Mouse (Mus musculus) liver, embryonic 13.5 days (tissue): ENCODE measurements around the gene Znrf4. TPM values are rescaled to one million over a fixed set of nuclear protein-coding genes. Genes with fewer than 3 reads are reported as not detected.
A peak's percentile ranks its signal among the peaks of the same experiment; 100 is the strongest.

Source experiments
- ATAC-seq: fragments of 200-750 bp; cut with Nextera tagmentation; 2 replicates; pipeline ENCODE4 v1.8.0; 2017; ENCODE audit warnings: low read depth, mild to moderate bottlenecking, moderate number of reproducible peaks, moderate library complexity
- DNase-seq: peaks from one replicate; pipeline ENCODE4 v3.0.0; 2022
- H3K27ac ChIP-seq: fragments of 300-500 bp; sonication (generic); 2 replicates; pipeline ENCODE4 v1.5.1; 2015; ENCODE audit warnings: moderate library complexity, mild to moderate bottlenecking, inconsistent platforms
- H3K27me3 ChIP-seq: fragments of 300-500 bp; sonication (generic); 2 replicates; pipeline ENCODE4 v1.6.1; 2015; ENCODE audit warnings: mild to moderate bottlenecking, inconsistent platforms
- H3K36me3 ChIP-seq: fragments of 300-500 bp; sonication (generic); 2 replicates; pipeline ENCODE4 v1.6.1; 2015; ENCODE audit warnings: mild to moderate bottlenecking, inconsistent platforms
- H3K4me1 ChIP-seq: fragments of 300-500 bp; sonication (generic); replicated peaks from 2 replicates; pipeline ENCODE4 v1.6.1; 2015; ENCODE audit warnings: inconsistent platforms
- H3K4me2 ChIP-seq: fragments of 300-500 bp; sonication (generic); 2 replicates; pipeline ENCODE4 v1.6.1; 2015; ENCODE audit warnings: inconsistent platforms, mild to moderate bottlenecking, moderate library complexity
- H3K4me3 ChIP-seq: fragments of 300-500 bp; sonication (generic); replicated peaks from 2 replicates; pipeline ENCODE4 v1.5.1; 2015; ENCODE audit warnings: mild to moderate bottlenecking, inconsistent platforms
- H3K9ac ChIP-seq: fragments of 300-500 bp; sonication (generic); 2 replicates; pipeline ENCODE4 v1.6.1; 2015; ENCODE audit warnings: mild to moderate bottlenecking, inconsistent platforms
- H3K9me3 ChIP-seq: fragments of 300-500 bp; sonication (generic); replicated peaks from 2 replicates; pipeline ENCODE4 v1.6.1; 2016; ENCODE audit warnings: inconsistent platforms
- WGBS: fragments of 180-500 bp; shearing (Covaris S2); methylation state at CpG from one replicate; pipeline ENCODE4 v1.1.7; 2015; ENCODE audit not compliant: insufficient replicate concordance; 5-methylcytosine and 5-hydroxymethylcytosine counted together
- polyA plus RNA-seq: library from polyadenylated mRNA; unstranded; fragments of >200 nt; fragmentation: Nextera tagmentation; extraction: Ambion mirVana; gene quantifications from 2 replicates; pipeline ENCODE4 v1.2.1, GENCODE M21; 2015

Gene Znrf4
- polyA plus RNA-seq, 1 experiment from 2014 or later = not detected

DNA sequence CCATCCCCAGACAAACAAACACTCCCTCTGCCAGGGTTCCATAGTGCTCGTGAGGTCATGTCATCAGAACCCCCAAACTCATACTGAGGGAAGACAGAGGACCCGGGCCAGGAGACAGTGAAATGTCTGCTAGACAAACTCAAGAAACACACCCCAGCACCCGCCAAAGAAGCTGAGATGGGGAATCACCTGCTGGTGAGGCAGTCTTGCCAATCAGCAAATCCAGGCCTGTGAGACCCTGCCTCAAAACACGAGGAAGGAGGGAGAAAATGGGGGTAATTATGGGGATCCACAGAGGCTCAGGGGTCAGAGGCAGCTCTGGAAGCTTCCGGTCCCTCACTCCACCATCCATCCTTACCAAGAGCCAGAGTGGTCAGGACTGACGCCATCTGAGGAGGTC lies 45.5 kb downstream of the Znrf4 start:
- Histone ChIP-seq H3K9me3 (0 out of 2 replicates have a peak, but pooled peaks cover 3% of the 10 kb centered on the region), H3K9ac (no peak overlapping the region), H3K27ac (no peak overlapping the region), H3K4me2 (no peak overlapping the region), H3K36me3 (no peaks in the 10 kb centered on the region), H3K4me3 (no peak overlapping the region), H3K27me3 (peaks cover 35% of the 10 kb centered on the region), H3K4me1 (peaks cover 43% of the 10 kb centered on the region)
- ATAC-seq (no peak), DNase-seq (no peak)
- 50% methylated on average over 6 of the region's 6 CpGs for WGBS

DNA sequence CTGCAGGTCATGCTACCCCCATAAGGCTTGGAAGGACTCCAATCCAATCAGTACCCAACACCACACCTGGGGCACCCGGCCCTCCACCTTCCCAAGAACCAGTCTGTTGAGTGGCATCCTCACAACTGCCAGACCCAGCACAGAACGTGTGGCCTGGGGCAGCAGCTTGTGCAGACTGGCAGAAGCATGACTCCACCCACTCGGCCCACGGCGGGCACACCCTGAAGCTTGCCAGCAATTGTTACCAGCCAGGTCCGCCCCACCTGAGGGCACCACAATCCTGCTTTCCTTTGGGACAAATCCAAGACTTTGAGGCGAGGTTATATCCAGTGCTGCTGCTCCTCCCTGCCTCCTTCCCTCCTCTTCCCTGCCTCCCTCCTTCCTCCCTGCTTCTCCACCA lies 47.4 kb downstream of the Znrf4 start:
- Histone ChIP-seq H3K27ac (no peak overlapping the region), H3K9ac (no peak overlapping the region), H3K4me3 (no peak overlapping the region), H3K9me3 (0 out of 2 replicates have a peak, but pooled peaks cover 3% of the 10 kb centered on the region), H3K4me1 (peaks cover 49% of the 10 kb centered on the region), H3K27me3 (peaks cover 23% of the 10 kb centered on the region), H3K4me2 (no peak overlapping the region), H3K36me3 (no peaks in the 10 kb centered on the region)
- 66% methylated on average over 7 of the region's 7 CpGs for WGBS
- ATAC-seq (no peak), DNase-seq (no peak)

DNA sequence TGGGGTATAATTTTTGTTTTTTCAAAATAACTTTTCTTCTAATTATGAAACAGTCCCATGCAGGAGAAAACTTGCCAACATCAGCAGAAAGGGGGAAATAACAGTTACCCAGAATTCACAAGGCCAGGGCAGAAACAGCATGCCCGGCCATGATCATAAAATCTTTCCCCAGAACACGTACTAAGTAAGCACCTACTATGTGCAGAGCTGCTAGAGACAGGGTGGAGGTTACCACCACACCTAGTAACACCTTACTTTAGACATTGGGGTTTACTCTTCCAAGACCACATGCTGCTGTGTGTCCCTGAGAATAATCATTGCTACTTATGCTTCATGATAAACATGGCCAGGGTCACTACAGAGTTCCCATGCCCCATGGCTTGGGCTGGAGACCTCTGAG lies 47.9 kb downstream of the Znrf4 start:
- 0 out of 2 replicates have a peak, but pooled peaks cover 3% of the 10 kb centered on the region for H3K9me3 ChIP-seq
- no peak overlapping the region for H3K4me2 ChIP-seq
- ATAC-seq (no peak), DNase-seq (no peak)
- H3K4me1 ChIP-seq = peaks cover 45% of the 10 kb centered on the region
- no peaks in the 10 kb centered on the region for H3K36me3 ChIP-seq
- peaks cover 19% of the 10 kb centered on the region for H3K27me3 ChIP-seq
- no peak overlapping the region for H3K9ac ChIP-seq
- H3K27ac ChIP-seq = no peak overlapping the region
- 63% methylated on average over 2 of the region's 2 CpGs for WGBS
- no peak overlapping the region for H3K4me3 ChIP-seq

DNA sequence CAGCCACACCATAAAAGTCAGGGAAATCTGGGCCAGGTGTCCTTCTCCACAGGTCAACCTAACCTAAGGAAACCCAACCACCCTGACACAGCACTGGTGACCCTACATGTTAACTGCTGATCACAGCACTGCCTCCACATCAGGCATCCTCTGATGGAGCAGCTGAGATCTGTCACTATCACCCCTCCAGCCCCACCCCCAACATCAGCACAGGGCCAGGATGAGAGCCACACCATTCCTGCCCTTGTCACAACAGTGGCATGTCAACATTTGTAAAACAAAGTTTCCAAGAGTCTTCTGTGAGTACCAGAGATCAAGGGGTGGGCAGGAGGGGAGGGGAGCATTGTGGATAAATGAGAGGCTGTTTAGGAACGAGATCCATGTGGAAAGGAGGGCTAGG lies 48.7 kb downstream of the Znrf4 start:
- peaks cover 36% of the 10 kb centered on the region for H3K4me1 ChIP-seq
- ATAC-seq (no peak), DNase-seq (no peak)
- H3K36me3 ChIP-seq = no peaks in the 10 kb centered on the region
- 48% methylated on average over 1 of the region's 1 CpGs for whole genome bisulfite sequencing
- 0 out of 2 replicates have a peak overlapping the region, but pooled peaks have one; percentile 86 for H3K4me2 ChIP-seq
- peaks cover 10% of the 10 kb centered on the region for H3K27me3 ChIP-seq
- H3K27ac ChIP-seq = no peak overlapping the region
- no peak overlapping the region for H3K4me3 ChIP-seq
- 0 out of 2 replicates have a peak, but pooled peaks cover 2% of the 10 kb centered on the region for H3K9me3 ChIP-seq
- no peak overlapping the region for H3K9ac ChIP-seq

DNA sequence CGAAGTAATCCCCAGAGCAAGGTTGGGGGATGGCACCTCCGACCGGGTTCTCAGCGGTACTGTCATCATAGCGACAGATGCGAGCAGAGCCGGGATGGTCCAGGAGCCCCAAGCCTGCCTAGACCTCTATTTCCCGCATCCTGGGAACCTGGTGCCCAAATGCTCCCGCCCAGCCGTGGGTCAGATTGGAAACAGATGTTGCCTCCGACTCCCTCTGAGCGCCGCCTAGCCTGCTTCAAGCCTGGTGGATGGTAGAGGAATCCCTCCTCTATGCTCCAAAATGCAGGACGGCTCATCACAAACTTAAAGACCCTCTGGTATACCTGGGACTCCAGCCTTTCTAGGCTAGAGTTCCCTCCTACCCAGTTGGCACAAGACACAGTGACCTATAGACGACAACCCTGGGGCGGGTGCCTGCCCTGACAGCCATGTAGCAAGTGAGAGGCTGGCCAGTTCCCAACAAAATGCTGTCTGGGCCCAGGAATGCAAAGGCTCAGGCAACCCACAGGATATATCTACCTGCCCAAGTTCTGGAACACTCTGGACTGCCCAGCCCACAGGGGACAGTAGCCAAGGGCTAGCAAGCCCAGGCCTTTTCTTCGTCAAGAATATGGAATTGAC lies 49.3 kb downstream of the Znrf4 start:
- peak overlapping the region; percentile 86 for H3K4me2 ChIP-seq
- no peaks in the 10 kb centered on the region for H3K36me3 ChIP-seq
- H3K27me3 ChIP-seq = peaks cover 8% of the 10 kb centered on the region; the same call in 1 of the 2 replicates
- H3K9me3 ChIP-seq = no peaks in the 10 kb centered on the region
- no peak for DNase-seq
- H3K4me1 ChIP-seq = peaks cover 34% of the 10 kb centered on the region
- 15% methylated on average over 17 of the region's 17 CpGs for WGBS
- ATAC-seq = no peak
- 0 out of 2 replicates have a peak overlapping the region, but pooled peaks have one; percentile 9 for H3K9ac ChIP-seq
- no peak overlapping the region; the same call in 1 of the 2 replicates for H3K27ac ChIP-seq
- H3K4me3 ChIP-seq = peak overlapping the region; percentile 64

DNA sequence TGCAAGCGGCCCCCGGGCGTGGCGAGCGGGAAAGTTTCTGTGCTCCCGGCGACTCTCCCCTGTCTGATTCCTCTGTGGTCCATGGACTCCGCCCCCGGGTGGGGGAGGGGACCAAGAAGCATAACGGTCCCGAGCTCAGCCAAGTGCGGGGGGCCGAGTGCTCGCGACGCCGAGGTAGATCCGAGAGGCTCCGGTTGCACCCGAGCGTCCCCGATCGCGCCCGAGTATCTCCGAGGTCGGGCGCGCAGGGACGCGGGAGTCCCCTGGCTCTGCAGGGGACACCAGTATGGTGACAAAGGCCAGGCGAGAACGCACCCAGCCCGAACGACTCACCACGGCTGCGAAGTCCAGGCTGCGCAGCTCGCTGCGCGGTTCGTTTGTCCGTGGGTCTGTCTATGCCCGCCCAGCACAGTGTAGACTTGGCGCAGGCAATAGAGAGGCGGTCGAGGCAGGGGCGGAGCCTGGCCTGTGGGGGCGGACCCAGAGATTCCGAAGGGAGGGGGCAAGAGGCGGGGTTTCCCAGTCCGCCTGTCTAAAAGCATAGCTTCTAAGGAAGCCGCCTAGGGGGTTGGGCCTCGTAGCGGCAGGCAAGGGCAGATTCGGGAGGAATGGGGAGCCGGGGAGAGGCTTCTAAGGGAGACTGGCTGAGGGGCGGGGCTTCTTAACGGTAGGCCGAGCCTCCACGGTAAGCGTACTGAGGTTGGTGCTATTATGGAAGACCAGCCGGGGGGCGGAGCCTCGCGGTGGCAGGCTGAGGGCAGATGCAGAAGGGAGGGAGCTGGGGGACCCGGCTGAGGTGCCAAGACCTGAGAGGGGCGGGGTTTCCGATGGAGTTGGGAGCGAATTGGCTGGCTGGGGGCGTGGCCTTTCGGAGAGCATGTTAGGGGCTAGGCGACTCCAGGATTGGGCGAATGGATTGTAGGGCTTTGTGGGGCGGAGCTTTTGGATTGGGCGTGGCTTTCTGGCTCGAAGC lies 50.2 kb downstream of the Znrf4 start:
- Histone ChIP-seq H3K4me1 (peaks cover 34% of the 10 kb centered on the region), H3K9ac (peak overlapping the region; percentile 72), H3K4me2 (peak overlapping the region; percentile 86), H3K36me3 (no peaks in the 10 kb centered on the region), H3K27me3 (peaks cover 8% of the 10 kb centered on the region; the same call in 1 of the 2 replicates), H3K4me3 (peak overlapping the region; percentile 64), H3K9me3 (no peaks in the 10 kb centered on the region), H3K27ac (peak overlapping the region; percentile 60)
- WGBS = under 1% methylated on average over 76 of the region's 77 CpGs
- DNase-seq = peak; percentile 90
- ATAC-seq = peak; percentile 89

Other genes with a start within 250 kb of the Znrf4 start
- gene Ticam1, start 235.6 kb downstream of the Znrf4 start, polyA plus RNA-seq = 2.3 and 2.7 TPM in 2 replicates
- 24.9 and 27.1 TPM in 2 replicates for gene Plin3, start 219.6 kb downstream of the Znrf4 start, polyA plus RNA-seq
- gene Arrdc5, start 212.1 kb downstream of the Znrf4 start, polyA plus RNA-seq = not detected in 2 replicates
- 121 and 131 TPM in 2 replicates for gene Uhrf1, start 209.1 kb downstream of the Znrf4 start, polyA plus RNA-seq
- gene Kdm4b, start 186.4 kb downstream of the Znrf4 start, polyA plus RNA-seq = 6.1 and 7.1 TPM in 2 replicates
- gene Ptprs, start 35.9 kb downstream of the Znrf4 start, polyA plus RNA-seq = 6.2 and 7.6 TPM in 2 replicates
- 0.08 and 0.14 TPM in 2 replicates for gene Gm20219, start 42.0 kb upstream of the Znrf4 start, polyA plus RNA-seq
- 37.5 and 40.7 TPM in 2 replicates for gene Safb2, start 72.2 kb upstream of the Znrf4 start, polyA plus RNA-seq
- 44.4 and 59.7 TPM in 2 replicates for gene Safb, start 72.4 kb upstream of the Znrf4 start, polyA plus RNA-seq
- 157 and 167 TPM in 2 replicates for gene 2410015M20Rik, start 97.3 kb upstream of the Znrf4 start, polyA plus RNA-seq
- gene Rpl36, start 101.0 kb upstream of the Znrf4 start, polyA plus RNA-seq = 1,217 and 1,404 TPM in 2 replicates
- 41.0 and 42.2 TPM in 2 replicates for gene Lonp1, start 114.5 kb upstream of the Znrf4 start, polyA plus RNA-seq
- gene Catsperd, start 115.7 kb upstream of the Znrf4 start, polyA plus RNA-seq = 0.37 and 0.64 TPM in 2 replicates
- 49.6 and 50.8 TPM in 2 replicates for gene Ranbp3, start 160.9 kb upstream of the Znrf4 start, polyA plus RNA-seq
- gene Ndufa11, start 205.3 kb upstream of the Znrf4 start, polyA plus RNA-seq = 229 and 268 TPM in 2 replicates
- gene Vmac, start 205.6 kb upstream of the Znrf4 start, polyA plus RNA-seq = 2.6 and 3.2 TPM in 2 replicates
- gene Nrtn, start 245.1 kb upstream of the Znrf4 start, polyA plus RNA-seq = 1.00 and 1.0 TPM in 2 replicates